Mouse (Mus musculus) midbrain, embryonic 16.5 days (tissue): Measurements from ENCODE around the gene Phospho1. TPM values are rescaled to one million over a fixed set of nuclear protein-coding genes. Genes with fewer than 3 reads are reported as not detected.

Source experiments
- ATAC-seq: fragments of 200-750 bp; cut with Nextera tagmentation; 2 replicates; pipeline ENCODE4 v1.8.0; 2017; ENCODE audit warnings: moderate TSS enrichment
- H3K27ac ChIP-seq: fragments of 300-500 bp; sonication (generic); 2 replicates; pipeline ENCODE4 v1.5.1; 2014; ENCODE audit warnings: mild to moderate bottlenecking, low read length, mixed read lengths
- H3K27me3 ChIP-seq: fragments of 300-500 bp; sonication (generic); 2 replicates; pipeline ENCODE4 v1.6.1; 2014; ENCODE audit warnings: low read depth, low read length, mixed read lengths; ENCODE audit not compliant: control insufficient read depth, insufficient read depth
- H3K36me3 ChIP-seq: fragments of 300-500 bp; sonication (generic); 2 replicates; pipeline ENCODE4 v1.6.1; 2014; ENCODE audit warnings: mild to moderate bottlenecking, low read length, moderate library complexity, mixed read lengths; ENCODE audit not compliant: control insufficient read depth, insufficient read depth
- H3K4me1 ChIP-seq: fragments of 300-500 bp; sonication (generic); 2 replicates; pipeline ENCODE4 v1.6.1; 2014; ENCODE audit warnings: mild to moderate bottlenecking, low read length, mixed read lengths; ENCODE audit not compliant: control insufficient read depth, insufficient read depth
- H3K4me2 ChIP-seq: fragments of 300-500 bp; sonication (generic); 2 replicates; pipeline ENCODE4 v1.6.1; 2014; ENCODE audit warnings: mild to moderate bottlenecking, low read length, mixed read lengths
- H3K4me3 ChIP-seq: fragments of 300-500 bp; sonication (generic); 2 replicates; pipeline ENCODE4 v1.5.1; 2014; ENCODE audit warnings: low read depth, mild to moderate bottlenecking, low read length, moderate library complexity, mixed read lengths
- H3K9ac ChIP-seq: fragments of 300-500 bp; sonication (generic); 2 replicates; pipeline ENCODE4 v1.6.1; 2014; ENCODE audit warnings: low read depth, low read length, mixed read lengths
- H3K9me3 ChIP-seq: fragments of 300-500 bp; sonication (generic); replicated peaks from 2 replicates; pipeline ENCODE4 v1.6.1; 2014; ENCODE audit warnings: mild to moderate bottlenecking, low read length, mixed read lengths; ENCODE audit not compliant: control insufficient read depth, poor library complexity, severe bottlenecking
- WGBS: fragments of 180-500 bp; shearing (Covaris S2); extraction: QIAGEN DNeasy Blood & Tissue Kit; methylation state at CpG from one replicate; pipeline ENCODE4 v1.1.7; 2014; 5-methylcytosine and 5-hydroxymethylcytosine counted together
- polyA plus RNA-seq: library from polyadenylated mRNA; unstranded; fragments of >200 nt; fragmentation: Nextera tagmentation; extraction: Ambion mirVana; gene quantifications from 2 replicates; pipeline ENCODE4 v1.2.1, GENCODE M21; 2015

The Phospho1 gene
- polyA plus RNA-seq, 1 experiment from 2014 or later = 0.43 TPM

DNA sequence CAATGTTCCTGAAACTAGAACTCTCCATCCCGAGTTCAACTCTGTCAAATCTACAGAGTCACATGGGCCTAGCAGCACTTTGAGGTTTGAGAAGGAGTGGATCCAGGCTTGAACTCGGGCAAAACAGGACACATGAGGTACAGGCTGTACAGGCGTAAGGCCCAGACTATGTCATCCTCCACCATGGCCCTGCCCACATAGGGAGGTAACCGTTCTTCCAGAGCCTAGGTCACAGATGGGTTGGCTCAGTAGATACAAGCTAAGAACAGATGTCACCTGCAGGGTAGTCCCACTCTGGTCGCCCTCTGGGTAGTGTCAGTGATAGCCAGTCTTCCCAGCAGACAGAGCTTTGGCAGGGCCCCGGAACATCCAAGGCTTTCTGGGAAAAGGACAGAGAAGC, 37.8 kb upstream of the Phospho1 start:
- WGBS = 92% methylated on average over 6 of the region's 6 CpGs
- Histone ChIP-seq H3K9ac (no peak overlapping the region), H3K27ac (no peak overlapping the region), H3K36me3 (no peaks in the 10 kb centered on the region), H3K9me3 (no peaks in the 10 kb centered on the region), H3K27me3 (no peaks in the 10 kb centered on the region), H3K4me2 (no peak overlapping the region), H3K4me1 (no peaks in the 10 kb centered on the region), H3K4me3 (no peak overlapping the region)
- no peak for ATAC-seq

DNA sequence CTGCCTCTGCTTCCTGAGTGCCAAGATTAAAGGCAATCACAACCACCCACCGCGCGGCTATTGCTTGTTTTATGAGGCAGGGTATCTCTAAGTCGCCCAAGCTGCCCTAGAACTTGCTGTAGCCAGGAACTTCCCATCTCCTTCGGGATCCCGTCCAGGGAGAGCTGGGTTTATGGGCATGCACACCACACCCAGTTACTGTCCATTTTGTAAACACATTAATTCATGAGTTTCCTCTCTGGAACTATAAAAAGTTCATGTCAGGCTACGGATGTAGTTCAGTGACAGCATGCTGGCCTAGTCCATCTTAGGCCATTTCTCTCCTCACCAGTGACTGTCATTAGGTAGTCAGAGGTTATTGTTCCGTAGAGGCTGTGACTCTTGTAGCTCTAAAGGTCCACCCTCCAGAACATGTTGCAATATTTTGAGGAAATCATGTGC, 34.8 kb upstream of the Phospho1 start:
- Histone ChIP-seq H3K9ac (no peak overlapping the region), H3K36me3 (no peaks in the 10 kb centered on the region), H3K9me3 (no peaks in the 10 kb centered on the region), H3K27me3 (no peaks in the 10 kb centered on the region), H3K4me2 (no peak overlapping the region), H3K4me1 (no peaks in the 10 kb centered on the region), H3K27ac (no peak overlapping the region), H3K4me3 (no peak overlapping the region)
- 86% methylated on average over 8 of the region's 8 CpGs for WGBS
- ATAC-seq = no peak

DNA sequence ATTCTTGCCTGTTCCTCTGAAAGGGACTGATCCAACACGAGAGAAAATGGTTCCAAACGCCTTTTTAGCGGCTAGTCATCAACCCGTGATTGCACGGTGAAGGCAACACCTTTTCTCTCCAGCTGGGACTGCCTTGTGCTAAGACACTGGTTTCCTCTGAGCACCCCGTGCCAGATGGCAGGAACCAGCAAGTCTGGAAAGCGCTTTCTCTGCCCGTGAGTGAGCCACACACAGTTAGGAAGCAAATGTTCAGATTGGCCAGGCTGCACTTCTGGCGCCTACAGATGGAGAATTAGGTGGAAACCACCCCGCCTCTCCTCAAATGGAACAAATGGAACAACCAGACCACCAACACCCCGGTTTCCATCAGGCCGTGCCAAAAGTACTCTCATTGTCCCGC, 32.5 kb upstream of the Phospho1 start:
- no peak for ATAC-seq
- 85% methylated on average over 13 of the region's 13 CpGs for WGBS
- peaks cover 5% of the 10 kb centered on the region; the same call in 1 of the 2 replicates for H3K27me3 ChIP-seq

GRCm38 (mm10) chr11:95792950-95793509, 31.3 kb upstream of the Phospho1 start:
- H3K27ac ChIP-seq = no peak overlapping the region
- 92% methylated on average over 8 of the region's 8 CpGs for WGBS
- no peak overlapping the region for H3K4me2 ChIP-seq
- peaks cover 4% of the 10 kb centered on the region; the same call in 1 of the 2 replicates for H3K4me1 ChIP-seq
- H3K9ac ChIP-seq = no peak overlapping the region
- no peaks in the 10 kb centered on the region for H3K9me3 ChIP-seq
- no peaks in the 10 kb centered on the region for H3K36me3 ChIP-seq
- H3K4me3 ChIP-seq = no peak overlapping the region
- no peak for ATAC-seq
- H3K27me3 ChIP-seq = peaks cover 5% of the 10 kb centered on the region; the same call in 1 of the 2 replicates

More for the DNA sequence above, 32.5 kb upstream of the Phospho1 start:
- Histone ChIP-seq H3K36me3 (no peaks in the 10 kb centered on the region), H3K9ac (no peak overlapping the region), H3K9me3 (no peaks in the 10 kb centered on the region), H3K4me1 (peaks cover 1% of the 10 kb centered on the region; the same call in 1 of the 2 replicates), H3K4me3 (no peak overlapping the region), H3K4me2 (no peak overlapping the region), H3K27ac (no peak overlapping the region)

GRCm38 (mm10) chr11:95794201-95794600, 30.1 kb upstream of the Phospho1 start:
- Histone ChIP-seq H3K4me3 (no peak overlapping the region), H3K4me1 (peaks cover 4% of the 10 kb centered on the region; the same call in 1 of the 2 replicates), H3K9ac (no peak overlapping the region), H3K27me3 (peaks cover 5% of the 10 kb centered on the region; the same call in 1 of the 2 replicates), H3K9me3 (no peaks in the 10 kb centered on the region), H3K36me3 (no peaks in the 10 kb centered on the region), H3K27ac (no peak overlapping the region), H3K4me2 (no peak overlapping the region)
- ATAC-seq = no peak
- 80% methylated on average over 5 of the region's 5 CpGs for WGBS

DNA sequence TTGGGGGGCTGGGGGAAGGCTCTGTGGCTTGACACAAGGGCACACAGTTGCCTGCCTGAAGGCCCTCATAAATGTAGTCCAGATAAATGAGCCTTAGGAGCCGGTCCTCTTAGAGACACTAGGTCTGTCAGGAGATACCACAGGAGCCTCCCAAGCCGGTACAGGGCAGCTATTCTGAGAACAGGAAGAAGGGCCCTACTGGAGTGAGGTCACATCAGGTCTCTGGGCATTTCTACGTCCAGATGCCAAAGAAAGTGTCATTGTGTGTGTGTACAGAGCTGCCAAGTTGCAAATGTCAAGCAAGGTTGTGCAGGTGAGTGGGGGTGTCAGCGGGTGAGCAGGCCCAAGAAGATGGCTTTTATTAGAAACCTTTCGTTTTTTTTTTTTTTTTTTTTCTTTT, 28.7 kb upstream of the Phospho1 start:
- Histone ChIP-seq H3K9me3 (no peaks in the 10 kb centered on the region), H3K9ac (no peak overlapping the region), H3K4me1 (peaks cover 4% of the 10 kb centered on the region; the same call in 1 of the 2 replicates), H3K27ac (no peak overlapping the region), H3K36me3 (no peaks in the 10 kb centered on the region), H3K4me2 (no peak overlapping the region), H3K4me3 (no peak overlapping the region), H3K27me3 (peaks cover 5% of the 10 kb centered on the region; the same call in 1 of the 2 replicates)
- ATAC-seq = no peak
- 74% methylated on average over 5 of the region's 5 CpGs for WGBS

GRCm38 (mm10) chr11:95805010-95805409, 19.3 kb upstream of the Phospho1 start:
- H3K4me2 ChIP-seq = no peak overlapping the region
- H3K9me3 ChIP-seq = peaks cover 3% of the 10 kb centered on the region; the same call in 1 of the 2 replicates
- no peak overlapping the region for H3K27ac ChIP-seq
- no peaks in the 10 kb centered on the region for H3K4me1 ChIP-seq
- no peak for ATAC-seq
- no peak overlapping the region for H3K9ac ChIP-seq
- 83% methylated on average over 5 of the region's 5 CpGs for WGBS
- no peaks in the 10 kb centered on the region for H3K27me3 ChIP-seq
- no peaks in the 10 kb centered on the region for H3K36me3 ChIP-seq
- H3K4me3 ChIP-seq = no peak overlapping the region

- no peak for ATAC-seq
These were observed 18.8 kb upstream of the Phospho1 start for GRCm38 (mm10) chr11:95805527-95805926.

GRCm38 (mm10) chr11:95807884-95808283, 16.4 kb upstream of the Phospho1 start:
- Histone ChIP-seq H3K4me2 (no peak overlapping the region), H3K27me3 (no peaks in the 10 kb centered on the region), H3K4me3 (no peak overlapping the region), H3K27ac (no peak overlapping the region), H3K36me3 (no peaks in the 10 kb centered on the region), H3K9me3 (peaks cover 3% of the 10 kb centered on the region; the same call in 1 of the 2 replicates), H3K9ac (no peak overlapping the region), H3K4me1 (no peaks in the 10 kb centered on the region)
- no peak for ATAC-seq
- WGBS = 84% methylated on average over 5 of the region's 5 CpGs

More at GRCm38 (mm10) chr11:95805527-95805926, 18.8 kb upstream of the Phospho1 start:
- WGBS = 53% methylated on average over 3 of the region's 3 CpGs
- no peak overlapping the region for H3K4me3 ChIP-seq
- no peak overlapping the region for H3K27ac ChIP-seq
- H3K36me3 ChIP-seq = no peaks in the 10 kb centered on the region
- H3K4me1 ChIP-seq = no peaks in the 10 kb centered on the region
- no peak overlapping the region for H3K4me2 ChIP-seq
- no peaks in the 10 kb centered on the region for H3K27me3 ChIP-seq
- H3K9me3 ChIP-seq = peaks cover 3% of the 10 kb centered on the region; the same call in 1 of the 2 replicates
- no peak overlapping the region for H3K9ac ChIP-seq
